Mouse (Mus musculus): ENCODE measurements at regions not wholly inside any gene's neighbourhood (a gene's known extent, or its start where the extent isn't known, plus 50 kb on each side); places are given as distances from the start of the nearest gene placed in this dataset.
A peak's percentile ranks its signal among the peaks of the same experiment; 100 is the strongest.

GRCm38 (mm10) chr3:102664665-102665190 lies 69.6 kb upstream of the Tspan2 start:
- DNase-seq, result no peak

DNA sequence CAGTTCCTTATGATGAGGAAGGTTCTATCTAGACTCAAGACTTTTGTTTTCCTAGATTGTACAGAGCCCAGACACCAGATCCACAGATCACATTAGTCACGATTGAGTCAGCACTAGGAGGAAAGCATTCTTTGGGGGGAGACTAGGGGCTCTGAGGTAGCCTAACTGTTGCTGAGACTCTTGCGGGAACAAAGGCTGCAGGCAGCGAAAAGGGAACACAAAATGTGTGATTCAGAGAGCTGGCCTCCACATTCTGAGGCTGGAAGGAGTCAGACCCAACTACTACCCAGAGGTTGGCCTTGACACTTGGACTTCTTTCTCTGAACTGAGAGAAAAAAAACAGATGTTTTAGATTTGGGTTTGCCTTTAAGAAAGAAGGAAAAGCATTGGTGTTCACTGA lies 66.5 kb upstream of the Tspan2 start:
- DNase-seq, result no peak

DNA sequence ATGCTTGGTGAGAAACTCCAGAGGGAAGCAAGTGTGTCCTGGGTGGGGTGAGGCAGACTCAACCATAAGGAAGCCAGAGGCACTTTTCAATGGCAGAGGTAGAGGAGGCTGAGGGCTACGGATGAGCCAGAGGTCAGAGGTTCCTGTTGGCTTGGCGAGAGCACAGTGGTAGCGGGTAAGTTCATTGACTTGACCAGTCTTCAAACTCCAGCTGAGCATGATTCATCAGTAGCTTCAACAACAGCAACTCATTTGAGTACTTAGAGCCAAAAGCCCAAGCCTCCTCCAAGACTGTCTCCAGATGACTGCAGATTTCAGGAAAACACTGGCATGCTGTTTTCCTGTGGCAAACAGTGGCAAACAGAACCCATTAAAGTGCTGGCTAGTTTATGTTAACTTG lies 65.8 kb upstream of the Tspan2 start:
- DNase-seq, result no peak

DNA sequence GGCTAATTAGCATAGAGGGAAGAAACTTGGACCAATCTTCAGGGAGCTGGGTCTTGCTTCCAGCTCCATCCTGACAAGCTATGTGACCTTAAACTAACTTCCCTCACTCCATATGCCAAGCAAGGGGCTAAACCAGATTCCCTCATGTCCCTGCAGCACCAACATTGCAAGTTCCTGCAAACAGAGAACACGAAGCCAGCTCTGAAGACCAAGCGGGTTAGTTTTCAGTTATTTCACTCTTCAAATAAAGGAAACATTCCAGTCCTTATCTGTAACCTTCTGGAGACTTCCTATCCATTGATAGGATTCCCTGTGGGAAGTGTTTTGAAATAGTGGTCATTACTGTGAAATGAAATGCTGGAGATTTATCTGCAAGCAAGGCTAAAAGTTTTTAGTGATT lies 64.4 kb upstream of the Tspan2 start:
- DNase-seq, result no peak

- DNase-seq, result no peak
Measured at GRCm38 (mm10) chr3:102670557-102670956, 63.8 kb upstream of the Tspan2 start.

DNA sequence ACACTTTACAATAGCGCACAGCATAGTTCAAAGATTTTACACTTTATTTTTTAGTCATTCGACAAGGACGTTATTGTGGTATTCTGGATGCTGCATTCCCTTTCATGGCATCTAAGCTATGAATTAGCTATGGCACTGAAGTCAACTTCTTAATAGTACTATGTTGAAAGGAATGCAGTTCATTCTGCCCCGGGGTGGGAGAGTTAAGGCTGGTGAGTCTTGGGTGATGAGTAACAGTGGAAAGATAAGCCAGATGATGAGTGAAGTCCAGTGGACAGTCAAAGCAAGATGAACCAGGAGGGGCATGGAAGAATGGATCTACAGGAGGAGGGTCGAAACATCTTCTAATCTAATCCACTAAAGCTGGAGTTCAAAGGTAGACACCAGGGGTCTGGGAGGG lies 63.4 kb upstream of the Tspan2 start:
- no peak for DNase-seq

GRCm38 (mm10) chr3:102673506-102673905 lies 60.8 kb upstream of the Tspan2 start:
- DNase-seq, result no peak

- DNase-seq, result no peak
Measured at GRCm38 (mm10) chr3:102674068-102674467, 60.3 kb upstream of the Tspan2 start.

DNA sequence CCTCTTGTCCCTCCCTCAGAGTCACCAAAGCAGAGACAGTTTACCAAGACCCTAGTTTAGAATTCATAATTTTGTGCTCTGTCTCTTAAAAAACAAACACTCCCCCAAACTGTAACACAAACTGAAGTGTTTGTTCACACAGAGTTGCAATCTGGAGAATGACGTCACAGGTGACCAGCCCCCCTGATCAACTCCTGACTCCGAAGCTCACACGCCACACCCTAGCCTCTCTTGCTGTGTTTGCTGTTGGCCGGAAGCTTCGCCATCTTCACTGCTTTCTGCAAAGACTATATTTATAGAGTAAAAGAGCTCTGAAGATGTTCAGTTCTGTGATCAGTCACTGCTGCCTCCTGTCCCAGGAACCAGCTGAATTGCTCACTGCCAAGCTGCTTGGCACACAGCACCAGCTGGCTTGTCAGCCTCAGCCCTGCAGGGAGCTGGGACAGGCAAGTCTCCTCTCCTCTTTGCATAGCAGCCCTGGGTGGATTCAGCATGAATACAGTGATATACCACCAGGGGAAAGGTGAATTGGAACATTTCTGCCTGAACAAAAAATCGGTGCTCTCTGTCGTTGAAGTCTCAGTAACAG lies 57.3 kb upstream of the Tspan2 start:
- no peak for DNase-seq

- peak; percentile 37 for DNase-seq
Measured at GRCm38 (mm10) chr3:102678516-102678915, 55.8 kb upstream of the Tspan2 start.

GRCm38 (mm10) chr3:102682424-102682823 lies 51.9 kb upstream of the Tspan2 start:
- no peak for DNase-seq

- no peak for DNase-seq
Measured at GRCm38 (mm10) chr3:102683541-102683940, 50.8 kb upstream of the Tspan2 start.
